Mouse (Mus musculus): ENCODE measurements around the gene C2cd2. TPM values are rescaled to one million over a fixed set of nuclear protein-coding genes. Genes with fewer than 3 reads are reported as not detected.

C2cd2 gene
- polyA plus RNA-seq, 1 experiment, result 32.7 TPM

DNA sequence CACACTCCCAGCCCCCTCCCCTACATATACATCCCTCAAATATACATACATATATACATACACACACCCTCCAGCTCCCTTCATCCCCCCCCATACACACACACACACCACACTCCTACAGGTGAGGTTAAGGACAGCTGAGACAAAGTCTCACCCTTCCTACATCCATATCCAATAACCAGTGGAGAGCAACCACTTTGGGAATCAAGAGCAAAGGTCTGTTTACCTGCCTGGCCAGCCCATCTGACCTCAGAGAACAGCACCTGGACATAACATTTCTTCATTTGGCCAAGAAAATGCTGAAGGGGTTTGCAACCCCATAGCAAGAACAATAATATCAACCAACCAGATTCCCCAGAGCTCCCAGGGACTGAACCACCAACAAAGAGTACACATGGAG is 56.1 kb downstream of the C2cd2 start:
- no peak overlapping the region for H3K4me3 ChIP-seq (replicated peaks; ENCODE audit: extremely low read depth, low read depth, low read length)
- TF ChIP-seq POLR2A (IDR thresholded peaks at IDR 0.05; ENCODE audit: borderline replicate concordance, extremely low read depth, low read depth, low read length), result no peak
- no peak for TF ChIP-seq CTCF (IDR thresholded peaks at IDR 0.05; ENCODE audit: insufficient read depth, low read length)
- no peaks in the 10 kb centered on the region; the same call in 1 of the 2 replicates for H3K4me1 ChIP-seq (ENCODE audit: control insufficient read depth, insufficient read depth, low read length)
- DNase-seq, result no peak

DNA sequence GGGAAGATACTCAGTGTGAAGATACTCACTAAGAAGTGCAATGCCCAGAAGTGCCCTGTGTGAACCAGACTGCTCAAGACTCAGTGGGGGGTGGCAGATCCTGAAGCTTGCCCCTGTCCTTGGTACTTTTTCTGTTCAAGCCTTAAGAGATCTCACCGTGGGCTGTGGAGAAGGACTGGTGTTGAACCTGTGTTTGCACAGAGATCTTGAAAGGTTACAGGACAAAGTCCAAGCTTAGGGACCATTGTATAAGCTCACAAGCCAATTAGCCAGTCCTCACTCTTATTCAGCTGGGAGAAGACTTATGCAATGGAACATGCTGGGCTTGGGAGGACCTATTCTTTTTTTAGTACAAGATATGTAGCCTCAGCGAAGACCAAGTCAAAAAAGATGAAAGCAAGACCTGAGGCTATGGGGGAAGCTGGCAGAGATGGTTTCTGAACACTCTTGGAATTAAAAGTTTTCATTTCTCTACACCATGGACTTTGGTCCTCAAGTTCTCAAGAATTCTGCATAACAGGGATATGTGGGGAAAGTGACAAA is 56.9 kb downstream of the C2cd2 start:
- no peak overlapping the region for H3K4me3 ChIP-seq (replicated peaks; ENCODE audit: extremely low read depth, low read depth, low read length)
- WGBS, result 69% methylated on average over 2 of the region's 2 CpGs
- H3K4me1 ChIP-seq (ENCODE audit: control insufficient read depth, insufficient read depth, low read length), result no peaks in the 10 kb centered on the region; the same call in 1 of the 2 replicates
- TF ChIP-seq CTCF (IDR thresholded peaks at IDR 0.05; ENCODE audit: insufficient read depth, low read length) (no peak), POLR2A (IDR thresholded peaks at IDR 0.05; ENCODE audit: borderline replicate concordance, extremely low read depth, low read depth, low read length) (no peak)
- no peak for DNase-seq

DNA sequence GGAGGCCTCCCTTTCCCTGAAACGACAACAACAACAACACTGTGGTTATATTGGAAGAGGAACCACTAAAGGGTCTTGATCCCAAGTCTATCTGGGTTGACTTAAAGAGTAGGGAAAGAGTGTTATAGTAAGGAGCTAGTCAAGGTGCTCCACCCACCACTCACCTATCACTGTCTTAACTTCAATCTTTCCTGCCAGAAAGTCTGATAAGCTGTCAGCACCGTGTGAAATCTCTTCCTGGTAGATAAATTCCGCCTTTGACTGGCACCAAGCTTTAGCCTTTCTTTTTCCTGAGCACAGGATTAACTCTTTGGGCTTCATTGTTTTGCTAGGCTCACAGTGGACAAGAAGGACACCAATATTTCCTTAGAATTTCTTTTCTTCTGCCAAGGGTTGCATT is 58.4 kb downstream of the C2cd2 start:
- TF ChIP-seq POLR2A (IDR thresholded peaks at IDR 0.05; ENCODE audit: borderline replicate concordance, extremely low read depth, low read depth, low read length) (no peak), CTCF (IDR thresholded peaks at IDR 0.05; ENCODE audit: insufficient read depth, low read length) (no peak)
- Histone ChIP-seq H3K4me1 (ENCODE audit: control insufficient read depth, insufficient read depth, low read length) (no peaks in the 10 kb centered on the region; the same call in 1 of the 2 replicates), H3K4me3 (replicated peaks; ENCODE audit: extremely low read depth, low read depth, low read length) (no peak overlapping the region)
- WGBS, result 72% methylated on average over 3 of the region's 3 CpGs
- no peak for DNase-seq

DNA sequence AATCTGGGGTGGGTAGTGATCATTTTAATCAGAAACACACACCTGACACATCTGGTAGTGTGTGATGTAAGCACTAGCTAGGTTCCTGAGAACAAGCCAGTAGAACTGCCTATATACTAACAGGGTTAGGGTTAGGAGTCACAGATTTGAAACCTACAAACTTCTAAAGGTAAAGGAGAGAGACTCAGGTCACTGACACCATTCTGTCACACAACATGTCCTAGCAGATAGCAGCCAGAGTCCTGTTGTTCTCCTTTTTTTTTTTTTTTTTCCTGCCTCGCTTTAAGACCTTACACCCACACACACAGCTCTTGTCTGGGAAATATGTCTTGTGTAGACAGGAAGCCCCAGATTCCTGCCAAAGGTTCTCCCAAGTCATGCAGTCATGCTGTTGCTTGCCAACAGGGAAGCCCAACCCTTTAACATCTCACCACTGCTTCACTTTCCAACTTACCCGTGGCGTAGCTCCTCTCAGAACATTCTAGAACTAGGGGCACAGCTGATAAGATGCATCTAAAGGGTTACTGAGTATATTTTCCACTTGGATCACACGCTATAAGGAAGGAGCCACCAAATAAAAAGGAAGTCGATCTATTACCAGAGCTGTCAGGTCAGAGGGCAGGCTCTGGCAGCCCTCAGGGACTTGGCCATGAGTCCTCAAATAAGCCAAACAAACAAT is 64.9 kb downstream of the C2cd2 start:
- TF ChIP-seq CTCF (IDR thresholded peaks at IDR 0.05; ENCODE audit: insufficient read depth, low read length) (no peak), POLR2A (IDR thresholded peaks at IDR 0.05; ENCODE audit: borderline replicate concordance, extremely low read depth, low read depth, low read length) (no peak)
- Histone ChIP-seq H3K4me3 (replicated peaks; ENCODE audit: extremely low read depth, low read depth, low read length) (peak overlapping the region; percentile 9), H3K4me1 (ENCODE audit: control insufficient read depth, insufficient read depth, low read length) (peaks cover 9% of the 10 kb centered on the region)
- peak; percentile 36 for DNase-seq
- 16% methylated on average over 5 of the region's 5 CpGs for WGBS

DNA sequence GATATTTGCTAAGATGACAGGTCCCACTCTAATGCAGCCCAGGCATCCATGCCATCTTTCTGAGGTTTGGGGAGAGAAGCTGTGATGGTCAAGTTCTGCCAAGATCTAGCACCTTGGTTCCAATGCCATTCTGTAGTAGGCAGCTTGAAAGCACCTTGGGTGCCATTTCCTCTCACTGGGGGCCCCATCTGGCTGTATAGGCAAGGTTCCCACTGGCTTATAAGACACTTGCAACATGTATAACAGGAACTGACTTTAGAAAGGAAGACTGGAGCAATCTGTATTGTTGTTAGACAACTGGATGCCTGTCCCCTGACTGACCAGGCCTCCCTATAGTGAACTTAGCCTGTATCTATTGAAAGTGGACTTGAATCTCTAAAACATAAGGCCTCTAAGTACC is 74.6 kb downstream of the C2cd2 start:
- DNase-seq, result no peak
- no peak for TF ChIP-seq POLR2A (IDR thresholded peaks at IDR 0.05; ENCODE audit: borderline replicate concordance, extremely low read depth, low read depth, low read length)
- TF ChIP-seq CTCF (IDR thresholded peaks at IDR 0.05; ENCODE audit: insufficient read depth, low read length), result no peak
- H3K4me1 ChIP-seq (ENCODE audit: control insufficient read depth, insufficient read depth, low read length), result no peaks in the 10 kb centered on the region

DNA sequence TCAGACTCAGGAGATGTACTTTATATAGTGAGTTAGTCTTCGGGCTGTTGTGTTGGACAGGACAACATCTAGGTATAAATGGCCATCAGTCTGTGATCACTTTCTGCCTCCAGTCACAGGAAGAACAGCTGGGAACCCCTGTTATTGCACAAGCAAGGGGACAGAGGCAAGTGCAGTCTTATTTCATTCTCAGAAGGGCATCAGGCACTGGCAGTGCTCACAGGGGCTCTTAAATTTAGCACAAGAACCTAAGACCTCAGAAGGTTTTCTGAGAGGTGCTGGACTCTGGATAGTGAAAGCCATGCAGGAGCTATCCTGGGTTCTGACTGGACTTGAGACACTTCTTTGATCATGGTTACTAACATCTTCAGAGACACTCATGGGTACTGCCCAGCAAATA is 78.7 kb downstream of the C2cd2 start:
- no peak for TF ChIP-seq POLR2A (IDR thresholded peaks at IDR 0.05; ENCODE audit: borderline replicate concordance, extremely low read depth, low read depth, low read length)
- TF ChIP-seq CTCF (IDR thresholded peaks at IDR 0.05; ENCODE audit: insufficient read depth, low read length), result no peak
- DNase-seq, result no peak
- no peaks in the 10 kb centered on the region; the same call in 1 of the 2 replicates for H3K4me1 ChIP-seq (ENCODE audit: control insufficient read depth, insufficient read depth, low read length)
- no peak overlapping the region for H3K4me3 ChIP-seq (replicated peaks; ENCODE audit: extremely low read depth, low read depth, low read length)
- 87% methylated on average over 1 of the region's 1 CpGs for WGBS

More for the DNA sequence above, 74.6 kb downstream of the C2cd2 start:
- no peak overlapping the region for H3K4me3 ChIP-seq (replicated peaks; ENCODE audit: extremely low read depth, low read depth, low read length)

DNA sequence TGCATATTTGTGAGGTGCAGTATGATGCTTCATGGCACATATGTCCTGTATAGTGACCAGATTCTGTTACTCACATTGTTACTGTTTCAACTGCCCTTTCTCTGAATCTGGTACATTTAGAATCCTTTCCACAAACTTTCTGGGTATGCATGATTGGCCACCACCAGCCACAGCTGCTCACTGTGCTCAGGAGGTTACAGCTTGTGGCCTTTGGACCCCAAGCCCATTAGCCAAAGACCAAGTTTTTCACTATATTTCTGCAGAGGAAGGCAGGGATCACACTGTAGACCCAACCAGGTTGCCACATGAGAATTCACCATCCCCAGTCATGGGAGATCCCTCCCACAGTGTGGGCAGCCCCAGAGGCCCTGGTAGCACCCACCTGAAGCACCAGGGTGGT is 79.5 kb downstream of the C2cd2 start:
- no peak for DNase-seq
- H3K4me3 ChIP-seq (replicated peaks; ENCODE audit: extremely low read depth, low read depth, low read length), result no peak overlapping the region
- TF ChIP-seq POLR2A (IDR thresholded peaks at IDR 0.05; ENCODE audit: borderline replicate concordance, extremely low read depth, low read depth, low read length), result no peak
- TF ChIP-seq CTCF (IDR thresholded peaks at IDR 0.05; ENCODE audit: insufficient read depth, low read length), result no peak
- H3K4me1 ChIP-seq (ENCODE audit: control insufficient read depth, insufficient read depth, low read length), result no peaks in the 10 kb centered on the region; the same call in 1 of the 2 replicates

DNA sequence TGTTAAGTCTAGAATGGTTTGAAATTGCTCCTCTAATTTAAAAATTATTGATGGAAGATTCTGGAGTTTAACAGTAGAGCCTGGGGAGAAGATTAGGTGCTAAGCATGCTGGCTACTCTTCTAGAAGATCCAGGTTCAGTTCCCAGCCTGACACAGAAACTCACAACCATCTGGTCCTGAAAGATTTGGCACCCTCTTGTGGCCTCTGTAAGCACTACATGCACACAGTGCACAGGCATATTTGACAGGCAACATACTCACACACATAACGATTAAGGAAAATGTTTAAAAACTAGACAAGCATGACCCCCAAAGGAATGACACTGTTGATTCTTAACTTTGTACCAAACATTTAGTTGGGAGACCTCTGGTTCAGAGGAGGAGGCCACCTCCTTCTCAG is 83.3 kb downstream of the C2cd2 start:
- Histone ChIP-seq H3K4me1 (ENCODE audit: control insufficient read depth, insufficient read depth, low read length) (no peaks in the 10 kb centered on the region; the same call in 1 of the 2 replicates), H3K4me3 (replicated peaks; ENCODE audit: extremely low read depth, low read depth, low read length) (no peak overlapping the region)
- DNase-seq, result peak; percentile 43
- TF ChIP-seq CTCF (IDR thresholded peaks at IDR 0.05; ENCODE audit: insufficient read depth, low read length) (peak; percentile 40; the same call in 1 of the 2 replicates), POLR2A (IDR thresholded peaks at IDR 0.05; ENCODE audit: borderline replicate concordance, extremely low read depth, low read depth, low read length) (no peak)
- WGBS, result 79% methylated on average over 1 of the region's 1 CpGs

DNA sequence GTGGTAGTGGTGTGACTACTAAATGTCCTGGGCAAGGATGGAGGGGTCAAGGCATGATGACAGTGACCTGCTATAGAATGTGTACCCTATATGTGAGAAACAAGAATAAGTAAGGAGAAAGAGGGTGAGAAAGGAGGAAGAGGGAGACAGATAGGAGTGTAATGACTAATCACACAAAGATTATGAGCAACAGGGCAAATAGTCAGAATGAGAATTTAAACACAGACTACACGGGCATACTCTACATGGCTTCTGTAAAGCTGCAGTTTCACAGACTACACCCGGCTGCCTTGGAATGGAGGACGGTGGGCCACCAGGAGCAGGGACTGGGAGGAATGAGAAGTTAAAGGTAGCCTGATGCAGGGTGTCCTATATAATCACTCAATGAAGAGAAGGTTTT is 84.9 kb downstream of the C2cd2 start:
- H3K4me1 ChIP-seq (ENCODE audit: control insufficient read depth, insufficient read depth, low read length), result no peaks in the 10 kb centered on the region; the same call in 1 of the 2 replicates
- TF ChIP-seq POLR2A (IDR thresholded peaks at IDR 0.05; ENCODE audit: borderline replicate concordance, extremely low read depth, low read depth, low read length), result no peak
- TF ChIP-seq CTCF (IDR thresholded peaks at IDR 0.05; ENCODE audit: insufficient read depth, low read length), result no peak
- DNase-seq, result no peak
- H3K4me3 ChIP-seq (replicated peaks; ENCODE audit: extremely low read depth, low read depth, low read length), result no peak overlapping the region
- WGBS, result 88% methylated on average over 3 of the region's 3 CpGs

DNA sequence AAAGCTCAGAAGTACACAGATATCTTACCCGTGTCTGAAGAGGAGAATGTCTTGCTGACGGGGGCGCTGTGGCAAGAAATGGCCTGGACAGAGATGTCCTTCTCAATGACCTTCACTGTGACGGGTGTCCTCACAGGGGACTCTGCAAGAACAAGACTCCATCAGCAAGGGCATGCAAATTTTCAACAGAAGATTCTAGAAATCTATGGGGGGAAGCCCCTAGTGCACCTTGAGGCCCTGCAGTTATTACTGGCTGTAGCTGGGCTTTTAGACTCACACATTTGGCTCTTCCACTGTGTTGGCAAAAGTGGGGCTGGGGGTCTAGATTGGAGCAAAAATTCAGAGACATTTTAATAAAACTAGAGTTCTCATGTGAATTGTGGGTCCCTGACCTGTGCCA is 87.3 kb downstream of the C2cd2 start:
- 90% methylated on average over 4 of the region's 4 CpGs for WGBS
- no peak overlapping the region for H3K4me3 ChIP-seq (replicated peaks; ENCODE audit: extremely low read depth, low read depth, low read length)
- no peak for TF ChIP-seq CTCF (IDR thresholded peaks at IDR 0.05; ENCODE audit: insufficient read depth, low read length)
- TF ChIP-seq POLR2A (IDR thresholded peaks at IDR 0.05; ENCODE audit: borderline replicate concordance, extremely low read depth, low read depth, low read length), result no peak
- H3K4me1 ChIP-seq (ENCODE audit: control insufficient read depth, insufficient read depth, low read length), result no peaks in the 10 kb centered on the region
- no peak for DNase-seq

Measured in lung, adult 2 months (tissue).